Mouse (Mus musculus): ENCODE measurements around the gene Slc22a20.

The Slc22a20 gene

GRCm38 (mm10) chr19:5922119-5922942 lies 63.6 kb downstream of the Slc22a20 start:
- no peak for DNase-seq

DNA sequence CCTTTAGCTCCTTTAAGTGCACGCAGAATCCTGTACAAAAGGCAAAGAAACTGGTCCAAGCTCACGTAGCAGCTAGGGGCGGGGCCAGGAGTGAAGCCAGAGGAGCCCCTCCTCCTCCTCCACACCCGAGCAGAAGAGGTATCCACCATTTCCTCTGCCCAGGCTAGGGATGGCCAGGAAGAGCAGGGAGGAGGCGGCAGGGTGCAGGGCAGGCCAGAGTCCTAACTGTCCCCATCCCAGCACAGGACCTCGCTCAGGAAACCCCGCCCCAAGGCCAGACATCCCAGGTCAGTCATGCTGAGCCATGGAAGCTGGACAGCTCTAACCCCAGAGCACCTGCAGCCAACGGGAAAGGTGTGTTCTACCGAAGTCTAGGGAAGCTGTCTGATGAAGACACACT lies 64.2 kb downstream of the Slc22a20 start:
- no peak for DNase-seq

Measured in cerebellum, adult 8-10 months (tissue).